Mouse (Mus musculus): Measurements from ENCODE around the gene Asb17.
A peak's percentile ranks its signal among the peaks of the same experiment; 100 is the strongest.
"Not testable (repeated sequence)": the region's sequence is repeated elsewhere in the genome, so short reads cannot be mapped to it uniquely, and the experiment has no call there.

Gene Asb17

DNA sequence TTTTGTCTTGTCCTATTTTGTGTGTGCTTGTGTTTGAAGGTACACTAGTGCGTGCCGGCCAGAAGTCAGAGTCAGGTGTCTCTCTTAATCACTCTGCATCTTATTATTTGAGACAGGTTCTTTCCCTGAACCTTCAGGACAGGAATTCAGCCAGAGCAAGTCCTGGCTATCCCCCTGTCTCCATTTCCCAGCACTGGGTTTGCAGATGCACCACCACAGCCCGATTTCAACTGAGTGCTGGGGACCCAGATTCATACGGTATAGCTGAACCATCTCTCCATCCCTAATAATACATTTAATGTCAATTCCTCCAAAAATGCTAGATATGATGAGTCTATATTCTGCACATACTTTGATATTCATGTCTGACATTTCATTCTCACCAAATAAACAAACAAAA lies 9.9 kb upstream of the Asb17 start:
- DNase-seq, result peak; percentile 71

DNA sequence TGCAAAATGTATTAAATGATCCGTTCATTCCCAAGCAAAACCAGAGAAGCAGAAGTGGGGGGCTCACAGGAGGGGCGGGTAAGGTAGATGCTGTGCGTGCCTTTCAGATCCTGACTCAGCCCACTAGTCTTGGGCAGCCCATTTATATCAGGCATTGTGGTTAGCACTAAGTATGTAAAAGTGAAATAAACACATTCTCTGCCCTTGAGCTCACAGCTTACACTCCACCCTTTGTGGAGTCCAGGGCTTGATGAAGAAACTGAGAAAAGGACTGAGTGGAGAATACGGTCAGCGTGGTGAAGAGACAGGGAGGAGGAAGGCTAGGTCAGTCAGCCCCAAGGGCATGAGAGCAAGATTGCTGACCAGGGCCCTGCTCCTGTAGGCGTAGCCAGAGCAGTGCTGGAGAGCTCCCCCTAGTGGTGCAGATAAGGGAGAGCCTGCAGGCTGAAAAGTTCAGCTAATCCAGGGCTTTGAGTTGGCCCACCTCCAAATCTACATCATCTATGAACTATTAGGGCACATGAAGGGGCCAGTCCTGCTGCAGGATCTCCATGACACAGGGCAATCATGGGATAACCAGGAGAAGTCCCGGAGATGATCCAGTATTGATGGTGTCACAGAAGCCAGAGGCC lies 8.4 kb upstream of the Asb17 start:
- peak; percentile 93 for DNase-seq

DNA sequence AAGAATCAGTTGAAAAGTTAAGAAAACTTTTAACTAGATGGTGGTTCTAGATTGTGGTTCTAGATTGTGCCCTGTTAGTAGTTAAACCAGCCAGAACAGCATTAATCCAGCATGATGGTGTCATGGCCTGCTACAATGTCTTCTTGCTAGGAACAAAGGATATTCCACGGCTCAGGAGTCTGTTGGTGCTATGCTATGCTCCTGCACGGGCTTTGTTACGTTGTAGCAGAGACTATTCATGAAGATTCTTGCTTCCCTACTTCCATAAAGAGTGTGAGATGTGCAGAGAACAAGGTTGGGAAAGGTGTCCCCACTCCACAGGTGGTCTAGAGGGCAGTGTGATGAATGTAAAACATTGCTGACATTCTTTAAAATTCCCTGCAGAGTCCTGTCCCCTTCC lies 7.7 kb upstream of the Asb17 start:
- peak; percentile 54 for DNase-seq

DNA sequence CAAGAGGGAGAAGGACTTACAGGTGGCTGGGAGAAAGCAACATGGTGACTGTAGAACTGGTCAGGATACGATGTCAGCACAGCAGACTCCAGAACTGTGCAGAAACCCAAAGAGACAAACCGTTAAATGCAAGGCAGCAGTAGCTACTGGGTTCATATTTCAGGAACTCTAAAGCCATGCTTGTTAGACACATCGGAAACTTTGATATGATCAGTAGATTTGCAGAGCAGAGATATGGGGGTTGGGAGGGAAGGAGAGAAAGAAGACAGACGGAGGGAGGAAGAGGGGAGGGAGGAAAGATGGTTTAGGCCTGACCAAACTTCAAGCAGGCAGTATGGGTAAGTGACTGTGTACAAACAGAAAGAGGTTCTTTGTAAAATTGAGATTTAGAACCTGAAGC lies 6.4 kb upstream of the Asb17 start:
- peak; percentile 7 for DNase-seq

DNA sequence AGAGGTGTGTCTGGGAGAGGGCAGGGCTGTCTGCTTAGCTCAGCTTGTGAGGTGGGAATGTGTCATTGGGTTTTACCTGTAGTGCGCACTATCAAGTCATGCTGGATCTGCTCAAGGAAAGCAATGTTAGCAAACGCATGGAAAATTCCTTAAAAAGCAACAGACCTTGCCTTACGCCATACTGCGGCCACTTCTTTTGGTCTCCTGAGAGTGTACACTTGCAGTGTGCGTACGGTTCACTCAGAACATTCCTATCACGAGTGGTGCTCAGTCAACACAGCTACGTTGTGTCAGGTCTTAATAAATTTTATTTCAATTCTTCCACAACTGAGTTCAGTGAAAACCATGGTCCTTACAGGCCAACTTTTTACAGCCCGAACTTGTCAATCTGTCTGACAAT lies 748 bp downstream of the Asb17 start:
- no peak for DNase-seq

DNA sequence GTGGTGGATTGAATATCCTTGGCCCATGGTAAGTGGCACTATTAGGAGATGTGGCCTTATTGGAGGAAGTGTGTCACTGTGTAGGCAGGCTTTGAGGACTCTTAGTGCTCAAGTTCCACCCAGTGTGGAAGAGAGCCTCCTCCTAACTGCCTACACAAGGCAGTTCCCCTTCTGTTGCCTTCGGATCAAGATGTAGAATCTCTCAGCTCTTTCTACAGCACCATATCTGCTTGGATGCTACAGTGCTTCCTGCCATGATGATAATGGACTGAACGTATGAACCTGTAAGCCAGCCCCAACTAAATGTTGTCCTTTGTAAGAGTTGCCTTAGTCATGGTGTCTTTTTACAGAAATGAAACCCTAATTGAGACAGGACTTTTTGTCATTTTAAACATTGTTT lies 1.5 kb downstream of the Asb17 start:
- DNase-seq, result no peak

DNA sequence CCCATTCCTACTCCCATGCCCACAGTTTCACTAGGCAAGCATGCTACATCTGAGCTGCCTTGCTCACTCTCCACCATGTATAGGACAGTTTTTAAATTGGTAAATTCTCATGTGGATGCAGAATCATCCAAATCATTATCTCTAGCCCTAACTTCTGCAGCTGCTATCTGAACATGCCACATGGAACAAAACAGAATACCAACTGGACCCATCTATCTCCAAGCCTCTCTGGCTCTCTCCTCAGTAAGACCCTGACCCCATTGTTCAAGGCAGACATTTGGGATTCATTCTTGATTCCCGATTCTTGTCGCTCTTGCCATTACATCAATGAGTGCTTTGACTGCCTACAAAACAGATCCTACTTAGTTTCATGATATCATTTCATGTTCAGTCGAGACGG lies 2.1 kb downstream of the Asb17 start:
- no peak for DNase-seq

DNA sequence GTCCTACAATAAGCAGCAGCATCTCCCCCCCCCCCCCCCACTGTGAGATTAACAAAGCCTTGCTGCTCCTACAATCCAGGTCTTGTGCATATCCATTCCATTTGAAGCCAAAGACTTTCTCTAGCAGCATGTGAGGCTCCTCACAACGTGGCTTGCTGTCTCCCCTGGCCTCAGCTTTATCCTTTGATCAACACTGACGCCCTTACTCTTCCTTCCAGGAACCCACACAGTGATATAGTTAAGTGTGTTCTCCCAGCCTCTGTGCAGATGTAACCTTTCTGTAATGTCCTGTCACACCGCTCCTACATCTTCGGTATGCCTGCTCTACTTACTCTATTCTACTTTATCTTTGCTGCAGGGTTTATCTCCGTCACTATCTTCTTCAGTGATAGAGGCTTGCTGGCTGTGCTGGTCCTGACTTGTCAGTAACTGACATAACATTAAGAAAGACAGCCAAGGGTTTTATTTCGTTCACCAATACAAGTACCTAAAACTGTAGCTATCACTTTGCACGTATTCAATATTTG lies 3.3 kb downstream of the Asb17 start:
- peak; percentile 43 for DNase-seq

DNA sequence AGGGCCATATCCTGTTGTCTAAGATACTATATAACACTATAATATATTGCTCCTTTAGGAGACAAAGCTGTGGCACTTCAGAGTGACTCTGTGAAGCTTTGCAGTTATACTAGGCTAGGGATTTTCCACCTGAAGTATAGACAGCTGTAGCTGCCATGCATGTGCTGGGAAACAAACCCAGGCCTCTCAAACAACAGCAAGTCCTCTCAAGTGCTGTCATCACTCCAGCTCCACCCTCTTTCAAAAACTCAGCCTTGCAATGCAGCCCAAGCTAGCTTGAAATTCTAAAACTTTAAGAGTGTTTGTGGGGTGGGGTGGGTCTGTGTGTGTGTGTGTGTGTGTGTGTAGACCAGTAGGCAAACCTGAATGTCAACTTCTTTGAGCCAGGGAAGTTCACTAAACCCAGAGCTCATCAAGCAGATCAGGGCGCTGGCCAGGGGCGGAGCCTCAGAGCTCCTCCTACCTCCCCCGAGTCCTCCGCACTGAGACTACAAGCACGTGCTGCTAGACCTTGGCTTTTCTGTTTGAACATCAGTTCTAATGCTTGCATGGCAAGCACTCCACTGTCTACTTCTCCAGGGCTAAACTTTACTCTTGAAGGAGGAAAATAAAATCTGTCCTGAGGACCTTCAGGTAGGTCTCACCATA lies 5.5 kb downstream of the Asb17 start:
- no peak for DNase-seq

DNA sequence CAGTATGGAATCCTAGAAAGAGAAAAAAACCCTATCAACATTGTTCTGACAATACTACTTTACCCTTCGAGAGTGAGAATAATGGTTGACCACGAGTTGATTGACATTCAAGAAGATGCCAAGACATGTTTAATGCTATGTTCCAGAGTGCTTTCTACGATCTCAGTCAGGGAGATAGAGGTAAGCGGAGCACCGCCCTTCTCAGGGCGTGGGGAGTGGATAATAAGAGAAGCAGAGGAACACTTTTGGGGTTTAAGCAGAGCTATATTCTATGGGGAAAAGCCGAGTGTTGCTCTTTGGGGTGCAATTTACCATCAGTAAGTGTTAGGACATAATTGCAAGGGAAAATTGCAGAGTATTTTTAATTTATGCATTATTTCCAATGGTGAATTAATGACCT lies 6.8 kb downstream of the Asb17 start:
- DNase-seq, result no peak

DNA sequence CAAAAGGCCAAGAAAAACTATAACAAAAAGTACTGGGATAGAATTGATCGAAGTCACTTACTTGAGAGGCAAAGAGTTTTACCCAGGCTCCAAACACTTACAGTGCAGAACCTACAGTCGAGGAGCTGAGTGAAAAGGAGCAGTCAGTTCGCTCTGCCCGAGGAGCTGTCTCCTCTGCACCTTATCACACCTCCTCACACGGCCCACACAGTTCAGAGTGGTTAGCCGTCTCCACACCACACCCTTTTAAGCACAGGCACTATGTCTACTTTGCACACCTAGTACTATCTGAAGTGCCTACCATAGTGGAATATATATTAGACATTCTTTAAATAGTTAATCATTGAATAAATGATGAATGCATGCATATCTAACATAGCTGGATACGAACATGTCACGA lies 8.3 kb downstream of the Asb17 start:
- no peak for DNase-seq

DNA sequence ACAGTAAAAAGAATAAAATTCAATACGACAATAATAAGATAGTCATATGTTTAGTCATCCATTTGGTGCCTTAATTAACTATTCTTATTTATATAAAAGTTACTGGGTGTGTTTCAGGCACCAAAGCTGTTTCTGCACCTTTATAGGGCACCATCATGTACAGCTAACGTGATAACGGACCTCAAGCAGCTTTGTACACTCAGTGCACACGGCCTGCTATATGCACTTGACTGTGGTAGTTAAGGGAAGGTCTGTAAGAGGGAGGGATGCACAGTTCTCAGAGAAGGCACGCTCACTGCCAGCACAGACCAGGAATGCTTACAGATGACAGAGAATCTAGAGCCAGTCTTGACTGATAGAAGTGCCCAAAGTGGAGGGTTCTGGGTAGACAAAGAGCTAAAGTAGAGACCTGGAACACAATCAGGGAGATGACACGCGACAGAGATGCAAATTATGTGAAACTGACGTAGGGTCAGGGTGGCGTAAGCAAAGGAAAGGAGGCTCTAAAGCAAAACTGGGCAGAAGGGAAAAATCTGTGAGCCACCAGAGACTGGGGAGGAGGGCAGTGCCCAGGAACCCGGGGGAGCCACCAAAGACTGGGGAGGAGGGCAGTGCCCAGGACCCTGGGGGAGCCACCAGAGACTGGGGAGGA lies 14.5 kb downstream of the Asb17 start:
- DNase-seq, result no peak

DNA sequence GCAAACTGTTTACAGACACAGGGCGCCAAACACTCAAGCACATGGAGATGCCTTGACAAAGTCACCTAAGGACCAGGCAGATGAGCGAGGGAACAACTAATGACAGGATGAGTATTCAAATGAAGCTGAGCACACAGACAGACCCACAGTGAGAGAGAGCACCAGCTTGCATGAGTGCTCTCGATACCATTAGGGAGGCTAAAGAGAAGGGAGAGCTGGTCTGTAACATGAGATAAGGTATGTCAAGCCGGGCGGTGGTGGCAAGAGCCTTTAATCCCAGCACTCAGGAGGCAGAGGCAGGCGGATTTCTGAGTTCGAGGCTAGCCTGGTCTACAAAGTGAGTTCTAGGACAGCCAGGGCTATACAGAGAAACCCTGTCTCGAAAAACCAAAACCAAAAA lies 16.4 kb downstream of the Asb17 start:
- DNase-seq, result not testable (repeated sequence)

DNA sequence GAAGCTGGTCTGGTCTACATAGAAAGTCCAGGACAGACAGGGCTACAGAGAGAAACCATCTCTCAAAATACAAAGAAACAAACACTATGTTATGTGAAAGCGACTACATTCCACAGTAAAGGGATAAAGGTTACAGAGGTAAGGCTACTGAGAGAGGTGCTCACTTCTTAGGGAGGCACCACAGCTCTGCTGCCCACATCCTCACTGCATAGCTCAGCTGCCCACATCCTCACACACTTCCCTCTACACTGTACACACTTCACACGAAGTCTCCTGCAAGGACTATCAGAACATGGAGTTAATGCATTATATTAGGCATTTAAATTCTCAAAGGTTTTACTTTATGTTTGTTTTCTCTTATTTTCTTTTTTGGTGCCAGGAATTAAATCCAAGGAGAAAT lies 19.8 kb downstream of the Asb17 start:
- no peak for DNase-seq

DNA sequence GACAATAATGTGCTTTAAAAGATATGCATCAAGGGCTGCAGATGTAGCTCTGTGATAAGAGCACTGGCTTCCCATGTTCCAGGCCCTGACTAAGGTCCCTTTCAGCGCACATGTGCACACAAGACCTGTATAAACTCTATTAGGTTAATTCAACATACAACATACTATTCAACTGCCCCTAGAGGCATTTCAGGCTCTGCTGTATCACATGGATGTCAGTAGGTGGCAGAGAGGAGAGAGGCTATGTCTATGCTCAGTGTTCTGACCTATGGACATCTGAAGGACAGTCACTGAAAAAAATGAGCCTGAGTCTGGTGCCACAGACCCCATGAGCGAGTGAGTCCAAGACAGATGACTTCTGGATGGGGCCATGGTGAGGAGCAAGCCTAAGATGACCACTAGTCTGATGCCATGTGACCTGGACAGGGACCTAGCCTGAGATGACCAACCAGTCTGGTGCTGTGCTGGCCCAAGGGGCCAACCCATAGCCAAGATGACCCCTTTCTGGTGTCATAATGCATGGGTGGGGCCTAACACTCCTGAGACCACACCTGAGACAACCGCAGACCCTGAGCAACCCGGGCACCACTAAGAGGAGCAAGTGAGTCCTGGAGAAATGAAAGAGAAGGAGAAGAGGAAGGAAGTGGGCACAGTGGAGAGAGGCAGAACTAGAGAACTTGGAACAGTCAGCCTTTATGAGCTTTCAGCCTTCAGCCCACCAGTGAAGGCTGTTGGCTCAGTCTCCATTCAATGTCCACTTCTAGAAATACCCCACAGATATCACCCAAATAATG lies 20.8 kb downstream of the Asb17 start:
- no peak for DNase-seq

DNA sequence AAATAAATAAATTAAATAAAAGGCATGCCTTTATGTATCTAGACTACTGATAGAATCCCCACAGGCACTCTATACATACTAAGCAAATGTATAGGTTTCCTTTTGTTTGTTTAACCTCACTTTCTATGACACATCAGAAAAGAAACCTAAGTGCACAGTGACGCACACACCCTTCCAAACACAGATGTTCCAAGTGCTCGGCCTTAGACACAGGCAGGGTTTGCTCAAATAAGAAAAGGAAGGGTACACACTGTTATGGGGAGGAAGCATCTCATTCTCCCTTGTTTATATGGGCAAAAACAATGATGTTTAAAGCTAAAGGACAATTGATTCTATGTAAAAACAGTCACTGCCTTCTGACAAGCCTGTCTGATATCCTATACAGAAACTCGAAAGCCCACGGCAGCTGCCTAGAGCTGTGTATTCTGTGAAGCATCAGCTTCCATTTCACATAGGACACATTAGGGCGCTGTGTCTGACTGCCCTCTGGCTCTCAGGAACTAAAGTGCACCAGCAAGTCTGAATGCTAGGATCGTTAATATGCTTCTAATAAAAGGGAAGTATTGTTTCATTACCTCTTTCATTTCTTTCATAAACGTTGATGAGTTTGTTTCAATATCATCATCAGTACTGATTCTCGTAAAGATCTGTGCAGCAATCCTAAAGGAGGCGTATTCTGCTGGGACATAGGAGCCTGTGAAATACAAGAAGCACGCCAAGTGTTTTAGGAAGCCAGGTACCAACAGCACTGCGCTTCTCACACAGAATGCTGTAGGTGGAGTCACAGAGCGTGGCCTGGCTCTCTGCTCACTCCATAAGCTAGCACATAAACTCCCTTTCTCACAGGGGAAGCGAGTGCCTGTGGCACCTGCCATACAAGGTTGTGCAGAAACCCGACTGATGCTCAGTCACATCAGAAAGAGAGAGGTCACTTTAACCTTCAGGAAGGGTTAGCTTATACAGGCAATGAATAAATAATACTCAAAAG lies 23.4 kb downstream of the Asb17 start:
- no peak for DNase-seq

DNA sequence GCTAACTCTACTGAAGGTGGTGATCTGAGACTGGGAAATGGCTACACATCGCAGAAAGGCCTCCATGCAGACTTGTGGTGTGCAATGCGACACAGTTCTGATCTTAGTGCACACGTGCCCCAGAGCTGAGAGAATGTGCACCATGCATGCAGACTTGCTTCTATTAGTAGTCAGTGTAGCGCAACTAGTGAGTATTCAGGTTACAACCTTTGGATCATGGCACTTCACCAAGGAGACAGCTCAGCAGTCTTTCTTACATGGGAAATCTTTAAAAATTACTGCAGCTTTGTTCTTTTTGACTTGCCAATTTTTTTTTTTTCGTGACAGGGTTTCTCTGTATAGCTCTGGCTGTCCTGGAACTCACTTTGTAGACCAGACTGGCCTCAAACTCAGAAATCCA lies 27.4 kb downstream of the Asb17 start:
- no peak for DNase-seq

DNA sequence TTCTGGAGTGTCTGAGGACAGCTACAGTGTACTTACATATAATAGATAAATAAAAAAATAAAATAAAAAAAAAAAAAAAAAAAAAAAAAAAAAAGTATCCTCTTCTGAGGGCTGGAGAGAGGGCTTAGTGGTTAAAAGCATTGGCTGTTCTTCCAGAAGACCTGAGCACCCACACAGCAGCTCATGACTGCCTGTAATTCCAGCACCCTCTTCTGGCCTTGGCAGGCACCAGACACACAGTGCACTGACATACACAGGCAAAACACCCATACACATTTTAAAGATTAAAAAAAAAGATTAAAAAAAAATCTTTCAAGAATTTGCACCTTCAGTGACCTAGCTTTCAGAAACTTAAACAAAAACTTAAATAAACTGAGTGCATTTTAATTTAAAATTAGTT lies 42.3 kb downstream of the Asb17 start:
- no peak for DNase-seq

DNA sequence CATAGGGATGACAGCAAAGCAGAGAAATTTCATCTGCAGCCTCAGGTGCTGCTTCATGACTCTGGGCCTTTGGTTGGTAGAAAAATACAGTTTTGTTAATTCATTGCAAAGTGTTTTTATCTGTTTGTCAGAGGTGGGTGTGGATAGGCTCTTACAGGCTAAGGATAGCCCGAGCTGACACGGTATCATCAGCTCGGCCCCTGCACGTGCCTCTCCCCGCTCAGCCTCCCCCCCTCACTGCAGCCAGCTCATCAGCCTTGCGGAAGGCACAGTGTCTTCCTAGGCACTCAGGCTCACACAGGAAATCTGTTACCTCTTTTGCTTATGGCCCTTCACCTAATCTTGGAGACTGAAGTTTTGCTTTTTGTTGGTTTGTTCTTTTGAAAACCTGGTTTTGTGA lies 44.1 kb downstream of the Asb17 start:
- DNase-seq, result peak; percentile 16

DNA sequence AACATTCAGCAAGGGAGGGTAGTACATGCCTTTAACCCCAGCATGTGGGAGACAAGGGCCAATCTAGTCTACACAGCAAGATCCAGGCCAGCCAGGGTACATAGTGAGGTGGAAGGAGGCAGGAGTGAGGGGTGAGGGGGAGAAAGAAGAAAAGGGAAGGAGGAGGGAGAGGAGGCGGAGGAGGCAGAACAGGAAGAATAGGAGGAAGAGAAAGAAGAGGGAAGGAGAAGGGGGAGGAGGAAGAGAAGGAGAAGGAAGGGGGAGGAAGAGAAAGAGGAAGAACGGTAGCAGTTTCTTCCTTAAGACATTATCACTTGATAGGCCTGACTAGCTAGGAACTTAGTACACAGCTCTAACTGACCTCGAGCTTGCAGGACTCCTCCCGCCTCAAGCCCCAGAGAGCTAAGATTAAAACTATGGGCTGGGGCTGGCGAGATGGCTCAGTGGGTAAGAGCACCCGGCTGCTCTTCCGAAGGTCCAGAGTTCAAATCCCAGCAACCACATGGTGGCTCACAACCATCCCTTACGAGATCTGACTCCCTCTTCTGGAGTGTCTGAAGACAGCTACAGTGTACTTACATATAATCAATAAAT lies 45.3 kb downstream of the Asb17 start:
- DNase-seq, result peak; percentile 30

DNA sequence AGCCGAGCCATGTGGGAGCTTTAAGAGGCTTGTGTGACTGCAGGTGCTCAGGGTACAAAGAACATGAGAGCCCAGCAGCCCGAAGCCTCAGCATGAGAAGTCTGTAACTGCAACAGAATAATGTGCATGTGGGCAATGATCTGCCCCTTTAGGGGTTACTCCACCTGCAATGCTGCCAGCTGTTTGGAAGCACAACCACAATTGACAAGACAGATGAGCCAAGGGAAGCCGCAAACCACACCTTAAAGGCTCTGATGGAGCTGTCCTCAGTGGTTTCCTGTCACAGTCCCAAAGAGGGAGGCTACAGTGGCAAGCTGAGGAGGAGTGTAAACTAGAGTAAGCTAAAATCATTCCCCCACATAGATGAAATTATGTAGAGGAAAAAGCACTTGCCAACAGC lies 51.4 kb downstream of the Asb17 start:
- DNase-seq, result peak; percentile 72

DNA sequence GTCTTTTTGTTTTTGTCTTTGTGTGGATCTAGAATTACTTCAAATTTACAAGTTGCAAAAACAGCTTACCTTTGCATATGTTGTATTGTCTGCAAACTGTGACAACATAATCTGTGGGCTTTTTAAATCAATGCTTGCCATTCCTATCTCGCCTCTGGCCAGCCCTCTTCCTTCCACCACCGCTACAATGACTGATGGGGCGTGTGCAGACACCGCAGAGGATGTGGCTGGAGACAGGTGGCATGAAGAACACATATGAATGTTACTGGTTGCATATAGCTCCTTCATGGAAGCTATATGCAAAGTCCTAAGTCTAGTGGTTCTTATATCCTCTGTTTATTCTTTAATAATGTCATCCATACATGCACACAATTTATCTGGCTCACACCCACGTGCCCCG lies 53.2 kb downstream of the Asb17 start:
- DNase-seq, result peak; percentile 70
